Mouse (Mus musculus): ENCODE measurements around the gene Smurf1. TPM values are rescaled to one million over a fixed set of nuclear protein-coding genes. Genes with fewer than 3 reads are reported as not detected.

Gene Smurf1
- polyA plus RNA-seq, 1 experiment from 2014 or later, result 18.0 TPM

DNA sequence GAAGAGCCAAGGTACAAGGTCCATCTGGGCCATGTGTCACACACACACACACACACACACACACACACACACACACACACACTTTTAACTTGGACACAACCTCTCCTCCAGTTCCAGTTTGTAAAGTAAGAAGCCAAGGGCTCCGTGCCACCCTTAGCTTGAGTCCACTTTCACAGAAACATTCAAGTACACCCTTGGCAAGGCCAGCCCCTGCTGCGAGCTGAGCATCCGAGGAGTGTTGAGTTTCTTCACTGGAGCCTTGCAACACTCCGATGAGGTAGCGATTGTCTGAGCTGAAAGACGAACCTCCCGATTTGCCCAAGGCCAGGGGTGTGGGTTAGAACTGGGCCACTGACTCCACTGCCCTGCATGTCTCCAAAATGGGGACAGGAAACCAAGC is 20.7 kb downstream of the Smurf1 start:
- Histone ChIP-seq H3K9me3 (ENCODE audit: control insufficient read depth, low read length) (no peaks in the 10 kb centered on the region), H3K36me3 (ENCODE audit: control insufficient read depth, insufficient read depth, low read length) (no peaks in the 10 kb centered on the region), H3K27ac (replicated peaks in 1 of 2; ENCODE audit: control insufficient read depth in 1 of 2, insufficient read depth in 1 of 2, low read depth in 2 of 2, low read length in 2 of 2) (no peak overlapping the region), H3K4me1 (ENCODE audit: control insufficient read depth in 2 of 2, insufficient read depth in 2 of 2, low read length in 2 of 2) (peaks cover 25 to 31% of the 10 kb centered on the region in 2 experiments), H3K4me3 (ENCODE audit: control insufficient read depth in 1 of 2, insufficient read depth in 1 of 2, low read depth in 1 of 2, low read length in 2 of 2) (no peak overlapping the region), H3K4me2 (ENCODE audit: low read length) (no peak overlapping the region), H3K27me3 (ENCODE audit: control insufficient read depth, insufficient read depth, low read length) (no peaks in the 10 kb centered on the region), H3K9ac (ENCODE audit: low read length) (no peak overlapping the region)
- 85% methylated on average over 7 of the region's 7 CpGs for WGBS
- ATAC-seq (ENCODE audit: insufficient number of reproducible peaks, insufficient read depth, low FRiP score, low read depth), result no peak

DNA sequence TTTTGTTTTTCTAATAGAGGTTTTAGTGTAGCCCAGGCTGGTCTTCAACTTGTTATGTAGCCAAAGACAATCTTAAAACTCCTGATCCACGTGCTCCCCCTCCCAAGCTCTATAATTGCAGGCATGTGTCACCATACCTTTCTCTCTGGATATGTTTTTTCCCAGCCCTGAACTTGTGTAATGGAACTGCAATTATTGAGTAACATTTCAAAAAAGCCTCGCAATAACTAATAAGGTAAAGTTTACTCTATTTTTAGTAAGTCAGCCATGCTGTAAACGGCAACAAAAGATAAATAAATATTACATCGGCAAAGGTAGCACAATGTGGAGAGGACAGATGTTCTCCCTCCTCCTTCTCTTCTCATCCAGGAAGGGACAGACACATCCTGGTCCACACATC is 21.3 kb downstream of the Smurf1 start:
- Histone ChIP-seq H3K27me3 (ENCODE audit: control insufficient read depth, insufficient read depth, low read length) (no peaks in the 10 kb centered on the region), H3K4me3 (ENCODE audit: control insufficient read depth in 1 of 2, insufficient read depth in 1 of 2, low read depth in 1 of 2, low read length in 2 of 2) (no peak overlapping the region), H3K36me3 (ENCODE audit: control insufficient read depth, insufficient read depth, low read length) (no peaks in the 10 kb centered on the region), H3K9ac (ENCODE audit: low read length) (no peak overlapping the region), H3K4me2 (ENCODE audit: low read length) (no peak overlapping the region), H3K4me1 (ENCODE audit: control insufficient read depth in 2 of 2, insufficient read depth in 2 of 2, low read length in 2 of 2) (peaks cover 23 to 31% of the 10 kb centered on the region in 2 experiments), H3K27ac (replicated peaks in 1 of 2; ENCODE audit: control insufficient read depth in 1 of 2, insufficient read depth in 1 of 2, low read depth in 2 of 2, low read length in 2 of 2) (no peak overlapping the region), H3K9me3 (ENCODE audit: control insufficient read depth, low read length) (no peaks in the 10 kb centered on the region)
- WGBS, result 77% methylated on average over 4 of the region's 4 CpGs
- ATAC-seq (ENCODE audit: insufficient number of reproducible peaks, insufficient read depth, low FRiP score, low read depth), result no peak

DNA sequence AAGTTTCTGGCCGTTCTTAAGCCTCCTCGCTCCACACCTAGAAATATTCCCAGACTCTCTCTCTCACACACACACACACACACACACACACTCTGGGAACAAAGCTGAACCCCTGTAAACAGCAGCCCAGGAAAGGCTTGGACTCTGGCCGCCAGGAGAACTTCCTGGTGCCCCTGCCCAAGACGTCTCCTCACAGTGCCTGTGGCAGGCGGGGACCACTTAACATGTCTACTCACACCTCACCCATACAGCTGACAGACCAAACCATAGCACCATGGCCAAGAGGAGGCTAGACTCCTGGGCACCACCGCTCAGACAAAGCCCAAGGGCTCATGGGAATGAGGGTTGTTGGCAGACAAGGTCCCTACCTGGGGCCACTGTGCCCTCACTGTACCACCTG is 22.3 kb downstream of the Smurf1 start:
- no peaks in the 10 kb centered on the region for H3K27me3 ChIP-seq (ENCODE audit: control insufficient read depth, insufficient read depth, low read length)

DNA sequence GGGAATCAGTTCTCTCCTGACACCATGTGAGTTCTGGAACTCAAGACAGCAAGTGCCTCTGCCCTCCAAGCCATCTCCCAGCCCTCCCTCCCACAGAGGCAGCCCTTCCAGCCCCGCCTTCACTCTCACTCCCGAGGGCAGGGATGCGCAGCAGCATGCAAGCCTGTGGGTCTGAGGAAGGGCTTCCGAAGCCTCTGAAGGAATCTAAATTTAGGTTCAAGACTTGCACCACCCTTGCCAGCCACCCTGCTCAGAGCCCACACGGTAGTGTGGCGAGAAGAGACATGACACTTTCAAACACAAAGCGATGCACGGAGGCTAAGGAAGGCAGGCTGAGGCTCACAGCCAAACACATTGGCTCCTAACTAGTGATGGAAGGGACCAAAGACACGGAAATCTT is 23.2 kb downstream of the Smurf1 start:
- H3K9me3 ChIP-seq (ENCODE audit: control insufficient read depth, low read length), result no peaks in the 10 kb centered on the region
- peaks cover 23 to 35% of the 10 kb centered on the region in 2 experiments for H3K4me1 ChIP-seq (ENCODE audit: control insufficient read depth in 2 of 2, insufficient read depth in 2 of 2, low read length in 2 of 2)
- ATAC-seq (ENCODE audit: insufficient number of reproducible peaks, insufficient read depth, low FRiP score, low read depth), result no peak
- H3K27ac ChIP-seq (replicated peaks in 1 of 2; ENCODE audit: control insufficient read depth in 1 of 2, insufficient read depth in 1 of 2, low read depth in 2 of 2, low read length in 2 of 2), result no peak overlapping the region
- H3K4me2 ChIP-seq (ENCODE audit: low read length), result no peak overlapping the region
- no peak overlapping the region for H3K4me3 ChIP-seq (ENCODE audit: control insufficient read depth in 1 of 2, insufficient read depth in 1 of 2, low read depth in 1 of 2, low read length in 2 of 2)
- H3K9ac ChIP-seq (ENCODE audit: low read length), result no peak overlapping the region
- H3K27me3 ChIP-seq (ENCODE audit: control insufficient read depth, insufficient read depth, low read length), result no peaks in the 10 kb centered on the region
- no peaks in the 10 kb centered on the region for H3K36me3 ChIP-seq (ENCODE audit: control insufficient read depth, insufficient read depth, low read length)
- WGBS, result 54% methylated on average over 9 of the region's 9 CpGs

More for the DNA sequence above, 22.3 kb downstream of the Smurf1 start:
- H3K9ac ChIP-seq (ENCODE audit: low read length), result no peak overlapping the region
- WGBS, result 63% methylated on average over 6 of the region's 6 CpGs
- no peak overlapping the region for H3K4me2 ChIP-seq (ENCODE audit: low read length)
- no peak for ATAC-seq (ENCODE audit: insufficient number of reproducible peaks, insufficient read depth, low FRiP score, low read depth)
- no peak overlapping the region for H3K27ac ChIP-seq (replicated peaks in 1 of 2; ENCODE audit: control insufficient read depth in 1 of 2, insufficient read depth in 1 of 2, low read depth in 2 of 2, low read length in 2 of 2)
- peaks cover 23 to 31% of the 10 kb centered on the region in 2 experiments for H3K4me1 ChIP-seq (ENCODE audit: control insufficient read depth in 2 of 2, insufficient read depth in 2 of 2, low read length in 2 of 2)
- H3K36me3 ChIP-seq (ENCODE audit: control insufficient read depth, insufficient read depth, low read length), result no peaks in the 10 kb centered on the region
- no peak overlapping the region for H3K4me3 ChIP-seq (ENCODE audit: control insufficient read depth in 1 of 2, insufficient read depth in 1 of 2, low read depth in 1 of 2, low read length in 2 of 2)
- H3K9me3 ChIP-seq (ENCODE audit: control insufficient read depth, low read length), result no peaks in the 10 kb centered on the region

DNA sequence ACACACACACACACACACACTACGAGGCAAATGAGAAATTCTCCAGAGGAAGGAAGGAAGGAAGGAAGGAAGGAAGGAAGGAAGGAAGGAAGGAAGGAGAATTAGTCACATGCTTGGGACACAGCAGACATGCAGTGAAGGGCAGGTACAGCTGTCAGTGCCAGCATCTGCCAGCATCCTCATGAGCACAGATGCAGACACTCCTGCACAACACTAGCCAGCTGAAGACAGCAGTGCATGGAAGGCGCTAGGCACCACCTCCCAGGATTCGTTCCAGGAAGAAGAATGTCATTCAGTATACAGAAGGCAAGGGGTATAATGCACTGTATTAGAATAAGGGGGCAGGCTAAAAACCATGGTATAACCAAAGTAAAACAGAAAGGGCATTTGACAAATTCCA is 24.7 kb downstream of the Smurf1 start:
- 59% methylated on average over 3 of the region's 3 CpGs for WGBS
- no peak overlapping the region for H3K4me3 ChIP-seq (ENCODE audit: control insufficient read depth in 1 of 2, insufficient read depth in 1 of 2, low read depth in 1 of 2, low read length in 2 of 2)

DNA sequence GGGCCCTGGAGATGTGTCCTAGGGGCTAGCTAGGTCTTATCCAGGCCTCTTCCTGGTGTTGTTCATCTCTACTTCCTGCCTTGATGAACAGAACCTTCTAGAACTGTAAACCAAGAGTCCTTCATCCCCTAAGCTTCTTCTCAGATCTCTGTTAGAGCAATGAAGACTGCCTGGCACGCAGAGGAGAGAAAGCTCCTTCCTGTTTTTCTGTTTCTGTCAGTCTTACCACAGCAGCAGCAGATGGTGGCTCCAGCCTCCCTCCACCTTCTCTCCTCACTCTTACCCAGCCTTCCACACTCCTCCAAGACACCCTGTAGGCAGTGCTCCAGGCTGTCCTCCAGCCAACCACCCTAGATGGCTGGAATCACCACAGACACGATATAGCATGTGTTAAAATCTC is 28.3 kb downstream of the Smurf1 start:
- ATAC-seq (ENCODE audit: insufficient number of reproducible peaks, insufficient read depth, low FRiP score, low read depth), result no peak
- no peak overlapping the region for H3K9ac ChIP-seq (ENCODE audit: low read length)
- no peak overlapping the region for H3K4me2 ChIP-seq (ENCODE audit: low read length)
- H3K4me1 ChIP-seq (ENCODE audit: control insufficient read depth in 2 of 2, insufficient read depth in 2 of 2, low read length in 2 of 2), result peaks cover 20 to 50% of the 10 kb centered on the region in 2 experiments
- WGBS, result 73% methylated on average over 2 of the region's 2 CpGs
- no peaks in the 10 kb centered on the region for H3K36me3 ChIP-seq (ENCODE audit: control insufficient read depth, insufficient read depth, low read length)
- H3K27me3 ChIP-seq (ENCODE audit: control insufficient read depth, insufficient read depth, low read length), result no peaks in the 10 kb centered on the region
- no peak overlapping the region for H3K27ac ChIP-seq (replicated peaks in 1 of 2; ENCODE audit: control insufficient read depth in 1 of 2, insufficient read depth in 1 of 2, low read depth in 2 of 2, low read length in 2 of 2)
- no peak overlapping the region for H3K4me3 ChIP-seq (ENCODE audit: control insufficient read depth in 1 of 2, insufficient read depth in 1 of 2, low read depth in 1 of 2, low read length in 2 of 2)
- H3K9me3 ChIP-seq (ENCODE audit: control insufficient read depth, low read length), result no peaks in the 10 kb centered on the region

More for the DNA sequence above, 24.7 kb downstream of the Smurf1 start:
- no peak overlapping the region for H3K9ac ChIP-seq (ENCODE audit: low read length)
- H3K4me2 ChIP-seq (ENCODE audit: low read length), result no peak overlapping the region
- H3K27me3 ChIP-seq (ENCODE audit: control insufficient read depth, insufficient read depth, low read length), result no peaks in the 10 kb centered on the region
- H3K27ac ChIP-seq (replicated peaks in 1 of 2; ENCODE audit: control insufficient read depth in 1 of 2, insufficient read depth in 1 of 2, low read depth in 2 of 2, low read length in 2 of 2), result no peak overlapping the region
- H3K9me3 ChIP-seq (ENCODE audit: control insufficient read depth, low read length), result no peaks in the 10 kb centered on the region
- H3K4me1 ChIP-seq (ENCODE audit: control insufficient read depth in 2 of 2, insufficient read depth in 2 of 2, low read length in 2 of 2), result peaks cover 21 to 43% of the 10 kb centered on the region in 2 experiments
- no peak for ATAC-seq (ENCODE audit: insufficient number of reproducible peaks, insufficient read depth, low FRiP score, low read depth)
- no peaks in the 10 kb centered on the region for H3K36me3 ChIP-seq (ENCODE audit: control insufficient read depth, insufficient read depth, low read length)

DNA sequence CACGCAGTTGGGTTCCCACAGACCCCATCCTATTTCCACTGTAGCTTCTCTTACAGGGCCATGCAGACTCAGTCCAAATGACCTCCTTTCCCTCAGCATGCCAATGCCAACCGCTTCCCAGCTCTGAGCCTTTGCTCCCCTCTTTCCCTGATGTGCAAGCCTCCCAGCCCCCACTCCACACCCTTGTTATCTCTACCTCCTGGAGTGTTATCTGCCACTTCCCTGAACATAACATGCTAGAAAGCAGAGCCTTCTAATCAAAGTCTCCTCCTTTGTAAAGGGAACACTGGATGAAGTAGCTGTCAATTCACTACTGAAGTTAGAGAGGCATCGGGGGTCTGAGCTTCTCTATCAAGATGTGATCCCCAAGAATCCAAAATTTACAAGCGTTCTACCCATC is 32.2 kb downstream of the Smurf1 start:
- 20% methylated on average over 4 of the region's 4 CpGs for WGBS
- no peak overlapping the region for H3K27ac ChIP-seq (replicated peaks in 1 of 2; ENCODE audit: control insufficient read depth in 1 of 2, insufficient read depth in 1 of 2, low read depth in 2 of 2, low read length in 2 of 2)
- no peak overlapping the region for H3K4me2 ChIP-seq (ENCODE audit: low read length)
- no peaks in the 10 kb centered on the region for H3K9me3 ChIP-seq (ENCODE audit: control insufficient read depth, low read length)
- H3K4me3 ChIP-seq (ENCODE audit: control insufficient read depth in 1 of 2, insufficient read depth in 1 of 2, low read depth in 1 of 2, low read length in 2 of 2), result no peak overlapping the region
- H3K4me1 ChIP-seq (ENCODE audit: control insufficient read depth in 2 of 2, insufficient read depth in 2 of 2, low read length in 2 of 2), result peaks cover 28 to 57% of the 10 kb centered on the region in 2 experiments
- ATAC-seq (ENCODE audit: insufficient number of reproducible peaks, insufficient read depth, low FRiP score, low read depth), result no peak
- no peaks in the 10 kb centered on the region for H3K36me3 ChIP-seq (ENCODE audit: control insufficient read depth, insufficient read depth, low read length)
- no peaks in the 10 kb centered on the region for H3K27me3 ChIP-seq (ENCODE audit: control insufficient read depth, insufficient read depth, low read length)
- H3K9ac ChIP-seq (ENCODE audit: low read length), result no peak overlapping the region

DNA sequence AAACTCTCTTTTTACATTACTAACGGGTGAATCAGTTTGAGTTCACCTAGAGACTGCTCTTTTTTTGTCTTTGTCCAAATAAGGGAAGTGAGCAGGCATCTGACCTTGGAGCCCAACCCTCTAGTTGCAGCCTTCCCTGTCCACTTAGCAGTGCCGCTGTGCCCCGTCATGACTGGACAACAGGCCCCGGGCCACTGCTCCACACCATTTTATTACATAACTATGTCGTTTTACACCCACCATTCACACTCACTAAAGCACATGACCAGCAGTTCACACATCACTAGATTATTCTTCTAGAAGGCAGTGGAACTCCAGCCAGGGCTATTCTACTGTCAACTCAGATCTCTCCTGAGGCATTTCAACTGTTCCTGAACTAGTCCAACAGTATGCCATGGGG is 33.8 kb downstream of the Smurf1 start:
- H3K4me2 ChIP-seq (ENCODE audit: low read length), result no peak overlapping the region
- WGBS, result 68% methylated on average over 5 of the region's 5 CpGs
- H3K27ac ChIP-seq (replicated peaks in 1 of 2; ENCODE audit: control insufficient read depth in 1 of 2, insufficient read depth in 1 of 2, low read depth in 2 of 2, low read length in 2 of 2), result no peak overlapping the region
- H3K9ac ChIP-seq (ENCODE audit: low read length), result no peak overlapping the region
- no peaks in the 10 kb centered on the region for H3K36me3 ChIP-seq (ENCODE audit: control insufficient read depth, insufficient read depth, low read length)
- no peaks in the 10 kb centered on the region for H3K9me3 ChIP-seq (ENCODE audit: control insufficient read depth, low read length)
- peaks cover 37 to 59% of the 10 kb centered on the region in 2 experiments for H3K4me1 ChIP-seq (ENCODE audit: control insufficient read depth in 2 of 2, insufficient read depth in 2 of 2, low read length in 2 of 2)
- no peak overlapping the region for H3K4me3 ChIP-seq (ENCODE audit: control insufficient read depth in 1 of 2, insufficient read depth in 1 of 2, low read depth in 1 of 2, low read length in 2 of 2)
- ATAC-seq (ENCODE audit: insufficient number of reproducible peaks, insufficient read depth, low FRiP score, low read depth), result no peak
- no peaks in the 10 kb centered on the region for H3K27me3 ChIP-seq (ENCODE audit: control insufficient read depth, insufficient read depth, low read length)

All from heart, embryonic 14.5 days (tissue).